Mouse (Mus musculus) MEL (cell line): Measurements from ENCODE around the gene Heatr3. TPM values are rescaled to one million over a fixed set of nuclear protein-coding genes. Genes with fewer than 3 reads are reported as not detected.

Source experiments
- DNase-seq: peaks from one replicate; pipeline ENCODE4 v3.0.0; 2011; ENCODE audit warnings: low read depth, low spot score
- H3K27ac ChIP-seq: 2 replicates; pipeline ENCODE4 v1.5.1; 2012; ENCODE audit warnings: low read depth, mild to moderate bottlenecking, control low read depth, low read length, moderate library complexity; ENCODE audit not compliant: control insufficient read depth
- H3K27me3 ChIP-seq, 2 experiments: fragments of 150-350 bp in 1 of 2; sonication (generic) in 1 of 2; 2 replicates each; pipeline ENCODE4 v1.6.1; 2012; ENCODE audit warnings: low read length in 2 of 2, mild to moderate bottlenecking in 2 of 2, improper control_type of control experiment in 1 of 2, moderate library complexity in 1 of 2; ENCODE audit not compliant: insufficient read depth in 2 of 2, control insufficient read depth in 1 of 2
- H3K36me3 ChIP-seq, 2 experiments: 2 replicates each; pipeline ENCODE4 v1.6.1; 2012 to 2014; ENCODE audit warnings: low read length in 2 of 2, improper control_type of control experiment in 1 of 2, inconsistent platforms in 1 of 2, mild to moderate bottlenecking in 1 of 2; ENCODE audit not compliant: insufficient read depth in 2 of 2, control insufficient read depth in 1 of 2
- H3K4me1 ChIP-seq, 2 experiments: fragments of 150-350 bp in 1 of 2; sonication (generic) in 1 of 2; 2 replicates each; pipeline ENCODE4 v1.6.1; 2012; ENCODE audit warnings: low read length in 2 of 2, improper control_type of control experiment in 1 of 2, mild to moderate bottlenecking in 1 of 2; ENCODE audit not compliant: insufficient read depth in 2 of 2, control insufficient read depth in 1 of 2
- H3K4me3 ChIP-seq, 2 experiments: fragments of 150-350 bp in 1 of 2; sonication (generic) in 1 of 2; 2 replicates each; pipeline ENCODE4 v1.5.1; 2012; ENCODE audit warnings: low read depth in 2 of 2, low read length in 2 of 2, mild to moderate bottlenecking in 2 of 2, moderate library complexity in 2 of 2, control low read depth in 1 of 2, improper control_type of control experiment in 1 of 2; ENCODE audit not compliant: control insufficient read depth in 1 of 2, insufficient read depth in 1 of 2
- H3K79me2 ChIP-seq: 2 replicates; pipeline ENCODE4 v1.6.1; 2012; ENCODE audit warnings: mild to moderate bottlenecking, low read length, moderate library complexity; ENCODE audit not compliant: control insufficient read depth, poor library complexity, insufficient read depth
- H3K9ac ChIP-seq: 2 replicates; pipeline ENCODE4 v1.6.1; 2012; ENCODE audit warnings: low read depth, mild to moderate bottlenecking, control low read depth, low read length, moderate library complexity; ENCODE audit not compliant: control insufficient read depth, poor library complexity, severe bottlenecking
- H3K9me3 ChIP-seq: fragments of 150-350 bp; sonication (generic); replicated peaks from 2 replicates; pipeline ENCODE4 v1.6.1; 2012; ENCODE audit warnings: mild to moderate bottlenecking, low read length, improper control_type of control experiment, moderate library complexity; ENCODE audit not compliant: insufficient read depth
- BHLHE40 ChIP-seq: IDR thresholded peaks from 2 replicates; pipeline ENCODE4 v1.6.1; 2012; ENCODE audit warnings: low read depth, mild to moderate bottlenecking, inconsistent platforms, low read length, improper control_type of control experiment, borderline replicate concordance
- CTCF ChIP-seq, 3 experiments: IDR thresholded peaks in 2 of 3; conservative IDR thresholded peaks in 1 of 3; 2 replicates each; pipeline ENCODE4 v1.5.1; 2011 to 2012; ENCODE audit warnings: low read length in 3 of 3, low read depth in 2 of 3, mild to moderate bottlenecking in 2 of 3, improper control_type of control experiment in 1 of 3, inconsistent platforms in 1 of 3, mixed read lengths in 1 of 3, moderate library complexity in 1 of 3; ENCODE audit not compliant: control insufficient read depth in 1 of 3, insufficient read depth in 1 of 3, poor library complexity in 1 of 3, severe bottlenecking in 1 of 3
- EP300 ChIP-seq, 2 experiments: IDR thresholded peaks; 2 replicates each; pipeline ENCODE4 v1.6.1; 2011; ENCODE audit warnings: improper control_type of control experiment in 2 of 2, low read length in 2 of 2, low read depth in 1 of 2, mild to moderate bottlenecking in 1 of 2
- ETS1 ChIP-seq: IDR thresholded peaks from 2 replicates; pipeline ENCODE4 v1.6.1; 2012; ENCODE audit warnings: low read depth, mild to moderate bottlenecking, inconsistent platforms, low read length, improper control_type of control experiment, moderate library complexity
- GATA1 ChIP-seq: IDR thresholded peaks from 2 replicates; pipeline ENCODE4 v1.6.1; 2011; ENCODE audit warnings: low read depth, low read length, improper control_type of control experiment
- HCFC1 ChIP-seq: IDR thresholded peaks from 2 replicates; pipeline ENCODE4 v1.6.1; 2012; ENCODE audit warnings: low read depth, mild to moderate bottlenecking, inconsistent platforms, low read length, improper control_type of control experiment, moderate library complexity
- KAT2A ChIP-seq: conservative IDR thresholded peaks from 2 replicates; pipeline ENCODE4 v1.6.1; 2012; ENCODE audit warnings: low read depth, low read length, improper control_type of control experiment, inconsistent platforms
- MAFK ChIP-seq: IDR thresholded peaks from 2 replicates; pipeline ENCODE4 v1.6.1; 2011; ENCODE audit warnings: low read depth, mild to moderate bottlenecking, low read length, improper control_type of control experiment, borderline replicate concordance
- MAX ChIP-seq: IDR thresholded peaks from 2 replicates; pipeline ENCODE4 v1.6.1; 2011; ENCODE audit warnings: low read length, improper control_type of control experiment
- MEF2A ChIP-seq: IDR thresholded peaks from 2 replicates; pipeline ENCODE4 v1.6.1; 2014; ENCODE audit warnings: low read depth, mild to moderate bottlenecking, inconsistent platforms, low read length, improper control_type of control experiment; ENCODE audit not compliant: poor library complexity, insufficient replicate concordance, severe bottlenecking; ENCODE audit errors: extremely low read depth
- MXI1 ChIP-seq: IDR thresholded peaks from 2 replicates; pipeline ENCODE4 v1.6.1; 2011; ENCODE audit warnings: mild to moderate bottlenecking, low read depth, low read length, improper control_type of control experiment
- MYC ChIP-seq: IDR thresholded peaks from 2 replicates; pipeline ENCODE4 v1.6.1; 2011; ENCODE audit warnings: low read depth, mild to moderate bottlenecking, low read length, improper control_type of control experiment, moderate library complexity
- POLR2A ChIP-seq, 2 experiments: IDR thresholded peaks; 2 replicates each; pipeline ENCODE4 v1.6.1; 2011 to 2012; ENCODE audit warnings: low read length in 2 of 2, mild to moderate bottlenecking in 2 of 2, control low read depth in 1 of 2, improper control_type of control experiment in 1 of 2, low read depth in 1 of 2, moderate library complexity in 1 of 2; ENCODE audit not compliant: control insufficient read depth in 1 of 2, insufficient read depth in 1 of 2, poor library complexity in 1 of 2
- POLR2AphosphoS2 ChIP-seq: IDR thresholded peaks from 2 replicates; pipeline ENCODE4 v1.6.1; 2011; ENCODE audit warnings: low read length, improper control_type of control experiment
- POLR2AphosphoS5 ChIP-seq: IDR thresholded peaks from 2 replicates; pipeline ENCODE4 v1.6.1; 2012; ENCODE audit warnings: low read depth, borderline replicate concordance, mild to moderate bottlenecking, inconsistent platforms, low read length, moderate library complexity, mixed read lengths
- RAD21 ChIP-seq: IDR thresholded peaks from 2 replicates; pipeline ENCODE4 v1.6.1; 2011; ENCODE audit warnings: mild to moderate bottlenecking, low read depth, low read length, improper control_type of control experiment
- SIN3A ChIP-seq: IDR thresholded peaks from 2 replicates; pipeline ENCODE4 v1.6.1; 2012; ENCODE audit warnings: low read length, improper control_type of control experiment, inconsistent platforms
- TAL1 ChIP-seq: IDR thresholded peaks from 2 replicates; pipeline ENCODE4 v1.6.1; 2012; ENCODE audit warnings: mild to moderate bottlenecking, inconsistent platforms, low read length, moderate library complexity, mixed read lengths
- TCF12 ChIP-seq: IDR thresholded peaks from 2 replicates; pipeline ENCODE4 v1.6.1; 2014; ENCODE audit warnings: low read depth, mild to moderate bottlenecking, inconsistent platforms, low read length, improper control_type of control experiment, moderate library complexity
- USF1 ChIP-seq: IDR thresholded peaks from 2 replicates; pipeline ENCODE4 v1.6.1; 2014; ENCODE audit warnings: low read depth, mild to moderate bottlenecking, inconsistent platforms, low read length, improper control_type of control experiment, moderate library complexity
- ZKSCAN1 ChIP-seq: IDR thresholded peaks from 2 replicates; pipeline ENCODE4 v1.6.1; 2012; ENCODE audit warnings: low read depth, mild to moderate bottlenecking, inconsistent platforms, low read length, improper control_type of control experiment, moderate library complexity
- ZNF384 ChIP-seq: IDR thresholded peaks from 2 replicates; pipeline ENCODE4 v1.6.1; 2012; ENCODE audit warnings: low read depth, mild to moderate bottlenecking, inconsistent platforms, low read length, improper control_type of control experiment
- polyA plus RNA-seq, 2 experiments: library from polyadenylated mRNA; stranded (reverse) in 1 of 2; unstranded in 1 of 2; fragments of >175 nt in 1 of 2; fragments of >200 nt in 1 of 2; gene quantifications; 2 replicates each; pipeline versions ENCODE4 v1.2.1 to v1.2.4; 2012; ENCODE audit warnings: low replicate concordance in 2 of 2, low read depth in 1 of 2; ENCODE audit not compliant: insufficient read length in 2 of 2, insufficient read depth in 1 of 2, missing spikeins in 1 of 2
- total RNA-seq: library from RNA; depleted of rRNA; stranded (reverse); fragments of 300-350 nt; gene quantifications from 2 replicates; pipeline ENCODE4 v1.2.3, GENCODE M21; 2012

Gene Heatr3
- total and polyA plus RNA-seq, 3 experiments: 59.6 to 60.3 TPM; not detected in 1

DNA sequence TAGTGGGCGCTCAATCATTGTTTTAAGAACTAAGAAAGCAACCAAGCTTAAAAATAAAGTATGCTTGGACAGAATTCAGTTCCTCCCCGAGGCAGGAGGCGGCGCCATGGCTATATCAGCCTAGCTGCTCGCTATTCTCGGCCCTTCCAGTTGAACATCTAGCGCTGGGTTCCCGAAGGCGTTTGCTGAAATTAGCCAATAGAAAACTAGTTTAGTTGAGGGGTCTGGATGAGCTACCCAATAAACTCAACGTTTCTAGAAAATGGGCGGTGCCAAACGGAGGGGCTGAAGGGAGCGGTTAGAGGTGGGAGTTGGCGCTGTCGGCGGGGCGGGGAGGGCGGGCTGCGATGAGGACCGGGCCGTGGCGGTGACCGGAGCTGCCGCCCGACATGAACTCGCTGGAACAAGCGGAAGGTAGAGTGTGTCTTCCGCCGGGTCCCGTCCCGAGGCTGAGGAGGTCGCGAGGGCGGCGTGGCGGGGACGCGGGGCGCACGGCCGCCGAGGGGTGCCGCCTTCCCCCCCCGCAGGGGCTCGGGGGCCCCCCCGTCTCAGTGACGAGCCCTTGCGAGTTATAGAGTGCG is 19.1 kb upstream of the Heatr3 start, which contains the start of gene Cnep1r1 (continued):
- TF ChIP-seq RAD21 (peak; percentile 29), HCFC1 (peak; percentile 94)
- TF ChIP-seq, all 39 proteins: peak for 20

DNA sequence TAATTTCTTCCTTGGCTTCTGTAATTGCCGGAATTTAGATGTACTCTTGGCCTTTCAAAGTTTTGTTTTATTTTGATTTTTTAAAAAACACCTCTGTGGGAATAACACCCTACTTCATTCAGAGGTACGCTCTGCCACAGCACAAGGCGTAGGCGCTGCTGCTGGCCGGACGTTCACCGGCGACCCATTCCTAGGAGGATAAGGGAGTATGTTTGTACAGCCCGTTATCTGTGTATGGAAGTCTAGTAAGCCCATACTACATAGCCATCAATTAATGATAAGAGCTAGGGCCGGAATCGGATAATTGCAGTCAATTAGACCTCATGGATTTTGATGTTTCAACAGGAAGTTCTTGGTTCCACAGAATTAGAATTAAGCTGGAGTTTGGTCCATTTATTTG is 18.6 kb upstream of the Heatr3 start:
- Histone ChIP-seq H3K9me3 (no peaks in the 10 kb centered on the region), H3K36me3 (peaks cover 0 to 7% of the 10 kb centered on the region in 2 experiments; a peak in 2 of 4 replicates), H3K4me3 (peak overlapping the region; percentile 86 to 92)
- TF ChIP-seq EP300 (IDR thresholded peaks at IDR 0.05; ENCODE audit: low read depth in 1 of 2, low read length in 2 of 2) (peak in 1 of 2 experiments; percentile 1; a peak in 1 of 4 replicates), KAT2A (no peak), GATA1 (peak; percentile 49; the same call in 1 of the 2 replicates)
- TF ChIP-seq, all 39 proteins: peak for 2
- Histone ChIP-seq H3K79me2 (peaks cover 22% of the 10 kb centered on the region), H3K4me1 (peaks cover 0 to 3% of the 10 kb centered on the region in 2 experiments; a peak in 1 of 4 replicates), H3K9ac (peak overlapping the region; percentile 91), H3K27me3 (peaks cover 8 to 13% of the 10 kb centered on the region in 2 experiments), H3K27ac (peak overlapping the region; percentile 69)
- DNase-seq: peak; percentile 60

DNA sequence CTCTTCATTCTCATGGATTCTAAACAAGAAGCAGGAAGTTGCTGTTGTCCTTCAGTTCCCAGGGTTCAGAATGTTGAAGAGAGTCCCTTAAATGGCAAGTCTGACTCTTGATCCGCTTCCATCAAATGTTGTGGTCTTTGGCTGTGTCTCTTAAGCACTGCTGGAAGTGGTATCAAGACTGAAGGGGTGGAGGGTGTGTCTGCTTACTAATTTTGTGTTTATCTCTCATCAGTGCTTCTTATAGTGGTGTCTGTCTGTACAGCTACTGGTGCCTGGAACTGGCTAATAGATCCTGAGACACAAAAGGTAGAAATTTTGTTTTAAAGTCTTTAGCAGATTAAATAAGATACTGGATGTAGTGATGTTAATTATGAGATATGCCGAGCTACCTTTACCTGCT is 12.8 kb upstream of the Heatr3 start:
- DNase-seq: peak; percentile 58
- Histone ChIP-seq H3K27me3 (no peaks in the 10 kb centered on the region), H3K36me3 (peaks cover 10 to 17% of the 10 kb centered on the region in 2 experiments), H3K4me1 (peaks cover 9 to 15% of the 10 kb centered on the region in 2 experiments), H3K9me3 (no peaks in the 10 kb centered on the region), H3K27ac (no peak overlapping the region), H3K9ac (no peak overlapping the region), H3K79me2 (peaks cover 13% of the 10 kb centered on the region), H3K4me3 (no peak overlapping the region)
- TF ChIP-seq HCFC1 (no peak), SIN3A (peak; percentile 54), BHLHE40 (no peak), MXI1 (no peak), MAX (no peak), ETS1 (0 out of 2 replicates have a peak, but pooled peaks have one; percentile 7), GATA1 (peak; percentile 34; the same call in 1 of the 2 replicates)

DNA sequence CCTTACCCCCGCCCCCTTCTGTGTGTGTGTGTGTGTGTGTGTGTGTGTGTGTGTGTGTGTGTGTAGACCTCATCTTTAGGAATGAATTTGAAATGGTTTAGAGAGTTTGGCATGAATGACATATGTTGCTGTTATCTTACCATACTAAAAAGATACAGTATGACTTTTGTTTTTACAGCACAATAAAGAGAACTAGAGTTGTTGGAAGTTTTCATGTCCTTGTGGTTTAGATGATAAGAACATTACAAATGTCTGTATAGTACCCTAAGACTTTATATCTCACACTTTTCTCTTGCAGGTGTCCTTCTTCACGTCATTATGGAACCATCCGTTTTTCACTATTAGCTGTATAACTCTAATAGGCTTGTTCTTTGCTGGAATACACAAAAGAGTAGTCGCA is 8.3 kb upstream of the Heatr3 start:
- Histone ChIP-seq H3K4me3 (no peak overlapping the region), H3K4me1 (peaks cover 11 to 14% of the 10 kb centered on the region in 2 experiments), H3K36me3 (peaks cover 13 to 29% of the 10 kb centered on the region in 2 experiments), H3K27ac (peak overlapping the region; percentile 66), H3K9me3 (no peaks in the 10 kb centered on the region), H3K9ac (no peak overlapping the region), H3K79me2 (no peaks in the 10 kb centered on the region), H3K27me3 (no peaks in the 10 kb centered on the region)
- peak; percentile 52 for DNase-seq
- TF ChIP-seq CTCF (IDR thresholded peaks at IDR 0.05 in 2 of 3, conservative IDR thresholded peaks at IDR 0.05 in 1 of 3; ENCODE audit: control insufficient read depth in 1 of 3, insufficient read depth in 1 of 3, low read depth in 2 of 3, low read length in 3 of 3, poor library complexity in 1 of 3, severe bottlenecking in 1 of 3) (no peak), MEF2A (no peak), POLR2AphosphoS2 (no peak), KAT2A (no peak), SIN3A (peak; percentile 60; the same call in 1 of the 2 replicates), POLR2A (IDR thresholded peaks at IDR 0.05; ENCODE audit: control insufficient read depth in 1 of 2, insufficient read depth in 1 of 2, low read depth in 1 of 2, low read length in 2 of 2, poor library complexity in 1 of 2) (no peak), POLR2AphosphoS5 (no peak), EP300 (IDR thresholded peaks at IDR 0.05; ENCODE audit: low read depth in 1 of 2, low read length in 2 of 2) (peak; percentile 69 to 70), ZKSCAN1 (no peak), MYC (no peak), RAD21 (no peak), USF1 (no peak), MAFK (no peak), ETS1 (peak; percentile 83), MAX (no peak), TAL1 (peak; percentile 49), TCF12 (peak; percentile 57), ZNF384 (no peak)
